Mouse (Mus musculus) limb, embryonic 10.5 days (tissue): Measurements from ENCODE around the gene Rab34. TPM values are rescaled to one million over a fixed set of nuclear protein-coding genes. Genes with fewer than 3 reads are reported as not detected.
"Not testable (repeated sequence)": the region's sequence is repeated elsewhere in the genome, so short reads cannot be mapped to it uniquely, and the experiment has no call there.

ENCODE experiments used
- DNase-seq: peaks from one replicate; pipeline ENCODE4 v3.0.0-alpha.2; 2017; ENCODE audit warnings: low spot score
- H3K27ac ChIP-seq: fragments of 300-500 bp; sonication (generic); 2 replicates; pipeline ENCODE4 v1.5.1; 2016; ENCODE audit warnings: mild to moderate bottlenecking
- H3K27me3 ChIP-seq: fragments of 300-500 bp; sonication (generic); 2 replicates; pipeline ENCODE4 v1.6.1; 2016; ENCODE audit warnings: low read depth, mild to moderate bottlenecking; ENCODE audit not compliant: poor library complexity, severe bottlenecking
- H3K36me3 ChIP-seq: fragments of 300-500 bp; sonication (generic); 2 replicates; pipeline ENCODE4 v1.6.1; 2016; ENCODE audit warnings: mild to moderate bottlenecking, moderate library complexity
- H3K4me1 ChIP-seq: fragments of 300-500 bp; sonication (generic); 2 replicates; pipeline ENCODE4 v1.6.1; 2016
- H3K4me3 ChIP-seq: fragments of 300-500 bp; sonication (generic); 2 replicates; pipeline ENCODE4 v1.5.1; 2016; ENCODE audit warnings: mild to moderate bottlenecking, moderate library complexity
- H3K9me3 ChIP-seq: fragments of 300-500 bp; sonication (generic); replicated peaks from 2 replicates; pipeline ENCODE4 v1.6.1; 2016; ENCODE audit warnings: mild to moderate bottlenecking
- WGBS: fragments of 180-500 bp; shearing (Covaris S2); methylation state at CpG from one replicate; pipeline ENCODE4 v1.1.7; 2016; 5-methylcytosine and 5-hydroxymethylcytosine counted together
- polyA plus RNA-seq: library from polyadenylated mRNA; unstranded; fragments of >200 nt; fragmentation: Nextera tagmentation; extraction: Ambion mirVana; gene quantifications from 2 replicates; pipeline ENCODE4 v1.2.1, GENCODE M21; 2016

Gene Rab34
- polyA plus RNA-seq, 1 experiment from 2014 or later = 141 TPM

GRCm38 (mm10) chr11:78177903-78178858 lies 10.0 kb upstream of the Rab34 start:
- DNase-seq = peak; percentile 96
- no peaks in the 10 kb centered on the region for H3K9me3 ChIP-seq
- no peaks in the 10 kb centered on the region for H3K27me3 ChIP-seq
- H3K4me1 ChIP-seq = peaks cover 63% of the 10 kb centered on the region
- WGBS = under 1% methylated on average over 70 of the region's 84 CpGs
- H3K4me3 ChIP-seq = peak overlapping the region; percentile 61
- H3K36me3 ChIP-seq = peaks cover 39% of the 10 kb centered on the region
- H3K27ac ChIP-seq = peak overlapping the region; percentile 90

GRCm38 (mm10) chr11:78178859-78179437 lies 9.3 kb upstream of the Rab34 start:
- peak overlapping the region; percentile 90 for H3K27ac ChIP-seq
- peak; percentile 68 for DNase-seq
- H3K36me3 ChIP-seq = peaks cover 39% of the 10 kb centered on the region
- peak overlapping the region; percentile 61 for H3K4me3 ChIP-seq
- H3K27me3 ChIP-seq = no peaks in the 10 kb centered on the region
- peaks cover 66% of the 10 kb centered on the region for H3K4me1 ChIP-seq
- no peaks in the 10 kb centered on the region for H3K9me3 ChIP-seq
- 2% methylated on average over 29 of the region's 29 CpGs for WGBS

DNA sequence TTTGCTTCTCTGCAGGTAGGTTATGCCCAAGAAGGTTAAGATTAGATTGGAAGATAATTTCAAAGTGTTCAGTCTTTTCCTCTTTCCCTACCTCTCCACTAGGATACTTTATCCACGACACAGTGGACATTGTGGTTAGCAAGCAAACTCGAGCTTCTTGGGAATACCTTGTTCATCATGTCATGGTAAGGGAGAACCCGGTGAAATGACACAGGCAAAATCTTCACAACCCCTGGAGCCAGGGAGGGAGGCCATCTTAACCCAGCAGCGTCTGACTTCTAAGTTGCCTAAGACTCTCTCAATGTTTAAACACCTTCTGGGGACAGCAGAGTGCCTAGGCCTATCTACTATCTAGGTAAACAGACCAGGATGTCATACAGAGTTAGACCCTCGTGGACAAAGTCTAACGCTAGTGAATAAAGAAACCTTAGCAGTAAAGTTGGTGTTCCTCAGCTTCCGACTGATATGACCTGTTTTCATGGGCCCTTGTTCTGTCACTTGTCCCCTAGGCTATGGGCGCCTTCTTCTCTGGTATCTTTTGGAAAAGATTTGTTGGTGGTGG lies 8.7 kb upstream of the Rab34 start:
- no peak for DNase-seq
- Histone ChIP-seq H3K27me3 (no peaks in the 10 kb centered on the region), H3K9me3 (no peaks in the 10 kb centered on the region), H3K4me1 (peaks cover 71% of the 10 kb centered on the region), H3K27ac (peak overlapping the region; percentile 90), H3K36me3 (peaks cover 39% of the 10 kb centered on the region), H3K4me3 (peak overlapping the region; percentile 61)
- WGBS = 30% methylated on average over 8 of the region's 8 CpGs

DNA sequence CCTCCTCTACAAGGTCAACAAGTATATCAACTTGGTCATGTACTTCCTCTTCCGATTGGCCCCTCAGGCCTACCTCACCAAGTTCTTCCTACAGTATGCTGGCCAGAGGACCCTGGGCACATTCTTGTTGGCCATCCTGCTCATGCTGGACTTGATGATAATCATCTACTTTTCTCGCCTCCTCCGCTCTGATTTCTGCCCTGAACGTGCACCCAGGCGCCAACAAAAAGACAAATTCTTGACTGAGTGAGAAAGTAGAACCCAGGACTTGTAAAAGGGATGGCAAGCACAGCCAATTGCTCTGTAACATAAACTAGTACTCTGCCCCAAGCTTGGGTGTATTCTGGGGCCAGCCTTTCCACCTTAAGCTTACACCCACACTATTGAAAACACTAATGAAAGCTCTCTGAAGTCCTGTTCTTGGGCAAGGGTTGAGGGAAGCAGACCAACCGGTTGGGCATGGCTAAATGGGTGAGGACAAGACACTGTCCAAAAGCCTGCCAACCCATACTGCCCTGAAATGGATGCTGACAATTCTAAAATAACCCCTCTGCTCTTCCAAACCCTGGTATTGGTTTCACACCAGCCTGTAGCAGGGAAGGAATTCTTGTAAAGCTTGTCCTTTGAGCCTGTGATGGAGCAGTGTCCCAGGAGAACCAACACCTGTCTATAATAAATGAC lies 8.0 kb upstream of the Rab34 start:
- Histone ChIP-seq H3K27me3 (no peaks in the 10 kb centered on the region), H3K4me3 (peak overlapping the region; percentile 61), H3K9me3 (no peaks in the 10 kb centered on the region), H3K36me3 (peaks cover 39% of the 10 kb centered on the region), H3K27ac (no peak overlapping the region), H3K4me1 (peaks cover 71% of the 10 kb centered on the region)
- no peak for DNase-seq
- 83% methylated on average over 6 of the region's 6 CpGs for WGBS

- no peak for DNase-seq
- Histone ChIP-seq H3K27ac (peak overlapping the region; percentile 98), H3K4me1 (peaks cover 62% of the 10 kb centered on the region), H3K27me3 (no peaks in the 10 kb centered on the region), H3K36me3 (peaks cover 39% of the 10 kb centered on the region), H3K4me3 (peak overlapping the region; percentile 96), H3K9me3 (no peaks in the 10 kb centered on the region)
- WGBS = 51% methylated on average over 2 of the region's 2 CpGs
Measured at GRCm38 (mm10) chr11:78181830-78182357, 6.3 kb upstream of the Rab34 start.

GRCm38 (mm10) chr11:78182450-78182849 lies 5.8 kb upstream of the Rab34 start:
- no peak for DNase-seq
- Histone ChIP-seq H3K4me3 (peak overlapping the region; percentile 96), H3K27ac (peak overlapping the region; percentile 98), H3K27me3 (no peaks in the 10 kb centered on the region), H3K9me3 (no peaks in the 10 kb centered on the region), H3K36me3 (peaks cover 39% of the 10 kb centered on the region), H3K4me1 (peaks cover 57% of the 10 kb centered on the region)
- WGBS = 9% methylated on average over 7 of the region's 7 CpGs

- H3K36me3 ChIP-seq = peaks cover 39% of the 10 kb centered on the region
- no peaks in the 10 kb centered on the region for H3K9me3 ChIP-seq
- H3K4me3 ChIP-seq = peak within 1 kb of the TSS; percentile 96
- no peaks in the 10 kb centered on the region for H3K27me3 ChIP-seq
- WGBS = under 1% methylated on average over 38 of the region's 38 CpGs
- DNase-seq = peak; percentile 80
- H3K4me1 ChIP-seq = peaks cover 53% of the 10 kb centered on the region
- H3K27ac ChIP-seq = peak within 1 kb of the TSS; percentile 98
Measured at GRCm38 (mm10) chr11:78182961-78183844, 5.0 kb upstream of the Rab34 start, which contains the start of gene Rpl23a. Rpl23a (minus strand) TSS chr11:78183584.

DNA sequence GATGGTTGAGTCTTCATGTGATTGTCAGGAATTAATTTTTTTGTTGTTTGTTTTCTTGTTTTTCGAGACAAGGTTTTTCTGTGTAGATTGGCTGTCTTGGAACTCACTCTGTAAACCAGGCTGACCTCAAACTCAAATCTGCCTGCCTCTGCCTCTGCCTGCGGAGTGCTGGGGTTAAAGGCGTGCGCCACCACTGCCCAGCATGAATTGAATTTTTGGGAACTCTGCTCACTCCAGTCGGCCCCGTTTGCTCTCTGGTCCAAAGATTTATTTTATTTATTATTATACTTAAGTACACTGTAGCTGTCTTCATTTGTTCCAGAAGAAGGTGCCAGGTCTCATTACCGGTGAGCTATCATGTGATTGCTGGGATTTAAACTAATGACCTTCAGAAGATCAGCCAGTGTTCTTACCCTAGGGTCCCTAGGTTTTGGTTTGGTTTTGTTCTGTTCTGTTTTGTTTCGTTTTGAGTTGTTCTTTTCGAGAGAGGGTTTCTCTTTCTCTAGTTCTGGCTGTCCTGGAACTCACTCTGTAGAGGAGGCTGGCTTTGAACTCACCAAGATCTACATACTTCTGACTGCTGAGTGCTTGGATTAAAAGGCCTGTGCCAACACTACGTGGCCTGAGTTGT lies 4.2 kb upstream of the Rab34 start:
- Histone ChIP-seq H3K27me3 (no peaks in the 10 kb centered on the region), H3K4me1 (peaks cover 45% of the 10 kb centered on the region), H3K9me3 (no peaks in the 10 kb centered on the region), H3K36me3 (peaks cover 36% of the 10 kb centered on the region), H3K27ac (peak overlapping the region; percentile 98), H3K4me3 (peak overlapping the region; percentile 96)
- no peak for DNase-seq
- 52% methylated on average over 10 of the region's 10 CpGs for WGBS

GRCm38 (mm10) chr11:78184702-78185101 lies 3.5 kb upstream of the Rab34 start:
- H3K9me3 ChIP-seq, H3K27ac ChIP-seq, H3K27me3 ChIP-seq, H3K4me3 ChIP-seq, DNase-seq: not testable (repeated sequence)
- Histone ChIP-seq H3K4me1 (peaks cover 43% of the 10 kb centered on the region), H3K36me3 (peaks cover 29% of the 10 kb centered on the region)
- 95% methylated on average over 6 of the region's 6 CpGs for WGBS

DNA sequence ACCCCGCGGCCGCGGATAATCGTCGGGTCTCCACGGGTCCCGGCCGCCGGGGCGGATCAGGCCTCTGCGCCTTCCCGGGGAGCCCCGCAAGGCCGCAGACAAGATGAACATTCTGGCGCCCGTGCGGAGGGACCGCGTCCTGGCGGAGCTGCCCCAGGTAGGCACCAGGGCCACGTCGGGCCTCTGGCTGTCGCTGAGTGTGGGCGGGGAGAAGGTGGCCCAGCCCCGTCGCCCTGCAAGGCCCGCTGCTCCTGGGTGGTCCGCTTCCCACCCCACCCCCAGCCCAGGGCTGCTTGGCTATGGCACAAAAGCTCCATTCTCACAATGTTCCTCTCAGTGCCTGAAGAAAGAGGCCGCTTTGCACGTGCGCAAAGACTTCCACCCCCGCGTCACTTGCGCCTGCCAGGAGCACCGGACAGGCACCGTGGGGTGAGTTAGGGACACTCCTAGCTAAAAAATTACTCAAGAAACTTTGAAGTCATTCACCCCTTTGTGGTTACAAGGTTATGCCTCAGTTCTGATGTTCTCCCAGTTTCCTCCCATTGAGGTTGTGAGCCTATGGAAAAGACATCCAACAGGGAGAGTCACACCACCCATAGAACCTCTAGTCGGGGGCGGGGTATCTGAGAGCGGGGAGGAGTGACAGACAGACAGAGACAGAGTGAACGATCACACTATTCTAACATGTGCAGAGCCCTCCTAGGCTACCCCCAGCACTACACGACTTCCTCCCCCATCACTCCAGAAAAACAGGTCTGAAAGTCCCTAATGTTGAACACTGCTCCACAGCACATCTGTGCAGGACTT lies 1.2 kb downstream of the Rab34 start:
- H3K27me3 ChIP-seq = no peaks in the 10 kb centered on the region
- under 1% methylated on average over 42 of the region's 42 CpGs for WGBS
- H3K36me3 ChIP-seq = peaks cover 43% of the 10 kb centered on the region
- peak overlapping the region; percentile 100 for H3K27ac ChIP-seq
- H3K4me1 ChIP-seq = peaks cover 28% of the 10 kb centered on the region
- H3K9me3 ChIP-seq = no peaks in the 10 kb centered on the region
- peak; percentile 96 for DNase-seq
- H3K4me3 ChIP-seq = peak overlapping the region; percentile 86

- H3K27me3 ChIP-seq = no peaks in the 10 kb centered on the region
- H3K9me3 ChIP-seq = no peaks in the 10 kb centered on the region
- H3K4me3 ChIP-seq = peak overlapping the region; percentile 86
- WGBS = 64% methylated on average over 6 of the region's 6 CpGs
- DNase-seq = no peak
- peaks cover 34% of the 10 kb centered on the region for H3K4me1 ChIP-seq
- peaks cover 45% of the 10 kb centered on the region for H3K36me3 ChIP-seq
- peak overlapping the region; percentile 100 for H3K27ac ChIP-seq
Measured at GRCm38 (mm10) chr11:78190041-78190440, 1.8 kb downstream of the Rab34 start.
